Mouse (Mus musculus) CH12.LX (cell line): Measurements from ENCODE around the gene Per1. TPM values are rescaled to one million over a fixed set of nuclear protein-coding genes. Genes with fewer than 3 reads are reported as not detected.

Source experiments
- DNase-seq: peaks from one replicate; pipeline ENCODE4 v3.0.0-alpha.2; 2013; ENCODE audit errors: extremely low read depth
- H3K27ac ChIP-seq: 2 replicates; pipeline ENCODE4 v1.5.1; 2012; ENCODE audit warnings: low read depth, mild to moderate bottlenecking, control low read depth, moderate library complexity; ENCODE audit not compliant: insufficient read depth
- H3K27me3 ChIP-seq: replicated peaks from 2 replicates; pipeline ENCODE3; 2012; ENCODE audit warnings: inconsistent platforms
- H3K36me3 ChIP-seq, 2 experiments: replicated peaks in 1 of 2; 2 replicates each; pipeline versions ENCODE3 to v1.6.1; 2012; ENCODE audit warnings: inconsistent platforms in 1 of 2, low read length in 1 of 2, mild to moderate bottlenecking in 1 of 2, mixed read lengths in 1 of 2, moderate library complexity in 1 of 2; ENCODE audit not compliant: control insufficient read depth in 1 of 2, insufficient read depth in 1 of 2
- H3K4me1 ChIP-seq, 2 experiments: 2 replicates each; pipeline ENCODE4 v1.6.1; 2012; ENCODE audit warnings: inconsistent platforms in 1 of 2, moderate library complexity in 1 of 2; ENCODE audit not compliant: insufficient read depth in 2 of 2, control insufficient read depth in 1 of 2
- H3K4me2 ChIP-seq: 2 replicates; pipeline ENCODE4 v1.6.1; 2012; ENCODE audit warnings: low read depth, mild to moderate bottlenecking, control low read depth; ENCODE audit not compliant: poor library complexity, insufficient read depth, severe bottlenecking
- H3K4me3 ChIP-seq, 3 experiments: fragments of 150-350 bp in 1 of 3; sonication (generic) in 1 of 3; replicated peaks in 1 of 3; 2 replicates each; pipeline versions ENCODE3 to v1.5.1; 2011 to 2012; ENCODE audit warnings: low read depth in 2 of 3, low read length in 2 of 3, mild to moderate bottlenecking in 2 of 3, moderate library complexity in 2 of 3, control low read depth in 1 of 3, improper control_type of control experiment in 1 of 3, inconsistent platforms in 1 of 3, mixed read lengths in 1 of 3; ENCODE audit not compliant: poor library complexity in 1 of 3
- H3K79me2 ChIP-seq: replicated peaks from 2 replicates; pipeline ENCODE4 v1.6.1; 2012; ENCODE audit warnings: mild to moderate bottlenecking, moderate library complexity; ENCODE audit not compliant: control insufficient read depth, poor library complexity, insufficient read depth, severe bottlenecking; ENCODE audit errors: extremely low read depth
- H3K9ac ChIP-seq: 2 replicates; pipeline ENCODE4 v1.6.1; 2012; ENCODE audit warnings: low read depth, mild to moderate bottlenecking, control low read depth, moderate library complexity; ENCODE audit not compliant: insufficient read depth
- H3K9me3 ChIP-seq: replicated peaks from 2 replicates; pipeline ENCODE3; 2012; ENCODE audit warnings: low read length, inconsistent platforms, mixed read lengths
- CHD1 ChIP-seq: IDR thresholded peaks from 2 replicates; pipeline ENCODE4 v1.6.1; 2012; ENCODE audit warnings: low read depth, low read length, improper control_type of control experiment, inconsistent platforms
- CHD2 ChIP-seq: IDR thresholded peaks from 2 replicates; pipeline ENCODE4 v1.6.1; 2011; ENCODE audit warnings: low read length, improper control_type of control experiment
- CTCF ChIP-seq, 2 experiments: IDR thresholded peaks in 1 of 2; conservative IDR thresholded peaks in 1 of 2; 2 replicates each; pipeline ENCODE4 v1.5.1; 2011 to 2012; ENCODE audit warnings: low read depth in 2 of 2, low read length in 2 of 2, improper control_type of control experiment in 1 of 2, inconsistent platforms in 1 of 2, mild to moderate bottlenecking in 1 of 2, moderate library complexity in 1 of 2
- E2F4 ChIP-seq: IDR thresholded peaks from 2 replicates; pipeline ENCODE4 v1.6.1; 2011; ENCODE audit warnings: low read depth, low read length, improper control_type of control experiment; ENCODE audit not compliant: insufficient replicate concordance
- ELF1 ChIP-seq: IDR thresholded peaks from 2 replicates; pipeline ENCODE4 v1.6.1; 2014; ENCODE audit warnings: low read depth, mild to moderate bottlenecking, inconsistent platforms, low read length, improper control_type of control experiment
- EP300 ChIP-seq: IDR thresholded peaks from 2 replicates; pipeline ENCODE4 v1.6.1; 2011; ENCODE audit warnings: low read length, improper control_type of control experiment
- ETS1 ChIP-seq: conservative IDR thresholded peaks from 2 replicates; pipeline ENCODE4 v1.6.1; 2012; ENCODE audit warnings: low read depth, mild to moderate bottlenecking, inconsistent platforms, low read length, improper control_type of control experiment, moderate library complexity
- GABPA ChIP-seq: IDR thresholded peaks from 2 replicates; pipeline ENCODE4 v1.6.1; 2012; ENCODE audit warnings: low read depth, low read length, improper control_type of control experiment, inconsistent platforms; ENCODE audit not compliant: insufficient replicate concordance
- JUND ChIP-seq: conservative IDR thresholded peaks from 2 replicates; pipeline ENCODE4 v1.6.1; 2011; ENCODE audit warnings: low read depth, low read length, improper control_type of control experiment
- KAT2A ChIP-seq: IDR thresholded peaks from 2 replicates; pipeline ENCODE4 v1.6.1; 2012; ENCODE audit warnings: low read length, improper control_type of control experiment, inconsistent platforms; ENCODE audit not compliant: insufficient replicate concordance
- MAFK ChIP-seq: IDR thresholded peaks from 2 replicates; pipeline ENCODE4 v1.6.1; 2011; ENCODE audit warnings: low read length, improper control_type of control experiment; ENCODE audit not compliant: insufficient replicate concordance
- MAX ChIP-seq: IDR thresholded peaks from 2 replicates; pipeline ENCODE4 v1.6.1; 2011; ENCODE audit warnings: low read length, improper control_type of control experiment
- MAZ ChIP-seq: IDR thresholded peaks from 2 replicates; pipeline ENCODE4 v1.6.1; 2012; ENCODE audit warnings: low read depth, mild to moderate bottlenecking, inconsistent platforms, low read length, improper control_type of control experiment, moderate library complexity
- MEF2A ChIP-seq: IDR thresholded peaks from 2 replicates; pipeline ENCODE4 v1.6.1; 2014; ENCODE audit warnings: low read depth, mild to moderate bottlenecking, inconsistent platforms, low read length, improper control_type of control experiment, borderline replicate concordance
- MXI1 ChIP-seq: IDR thresholded peaks from 2 replicates; pipeline ENCODE4 v1.6.1; 2011; ENCODE audit warnings: mild to moderate bottlenecking, low read depth, low read length, improper control_type of control experiment
- MYC ChIP-seq: IDR thresholded peaks from 2 replicates; pipeline ENCODE4 v1.6.1; 2011; ENCODE audit warnings: low read depth, mild to moderate bottlenecking, improper control_type of control experiment, low read length
- NELFE ChIP-seq: IDR thresholded peaks from 2 replicates; pipeline ENCODE4 v1.6.1; 2011; ENCODE audit warnings: low read depth, low read length, improper control_type of control experiment
- NRF1 ChIP-seq: IDR thresholded peaks from 2 replicates; pipeline ENCODE4 v1.6.1; 2014; ENCODE audit warnings: low read depth, mild to moderate bottlenecking, inconsistent platforms, low read length, improper control_type of control experiment, moderate library complexity
- PAX5 ChIP-seq: IDR thresholded peaks from 2 replicates; pipeline ENCODE4 v1.6.1; 2012; ENCODE audit warnings: low read length, inconsistent platforms, mixed read lengths
- POLR2A ChIP-seq: IDR thresholded peaks from 2 replicates; pipeline ENCODE4 v1.6.1; 2011; ENCODE audit warnings: low read depth, mild to moderate bottlenecking, improper control_type of control experiment, low read length
- POLR2AphosphoS2 ChIP-seq: IDR thresholded peaks from 2 replicates; pipeline ENCODE4 v1.6.1; 2011; ENCODE audit warnings: low read depth, low read length, improper control_type of control experiment
- RAD21 ChIP-seq: IDR thresholded peaks from 2 replicates; pipeline ENCODE4 v1.6.1; 2011; ENCODE audit warnings: low read depth, mild to moderate bottlenecking, low read length, improper control_type of control experiment, moderate library complexity
- RCOR1 ChIP-seq: conservative IDR thresholded peaks from 2 replicates; pipeline ENCODE4 v1.6.1; 2012; ENCODE audit warnings: low read depth, mild to moderate bottlenecking, inconsistent platforms, low read length, improper control_type of control experiment
- SIN3A ChIP-seq: IDR thresholded peaks from 2 replicates; pipeline ENCODE4 v1.6.1; 2012; ENCODE audit warnings: low read length, improper control_type of control experiment, inconsistent platforms
- SMC3 ChIP-seq: IDR thresholded peaks from 2 replicates; pipeline ENCODE4 v1.6.1; 2011; ENCODE audit warnings: low read depth, low read length, improper control_type of control experiment
- TBP ChIP-seq: conservative IDR thresholded peaks from 2 replicates; pipeline ENCODE4 v1.6.1; 2011; ENCODE audit warnings: low read depth, low read length, improper control_type of control experiment
- TCF12 ChIP-seq: IDR thresholded peaks from 2 replicates; pipeline ENCODE4 v1.6.1; 2014; ENCODE audit warnings: low read depth, mild to moderate bottlenecking, inconsistent platforms, low read length, improper control_type of control experiment
- UBTF ChIP-seq: IDR thresholded peaks from 2 replicates; pipeline ENCODE4 v1.6.1; 2012; ENCODE audit warnings: low read depth, mild to moderate bottlenecking, inconsistent platforms, low read length, improper control_type of control experiment, moderate library complexity
- USF1 ChIP-seq: IDR thresholded peaks from 2 replicates; pipeline ENCODE4 v1.6.1; 2014; ENCODE audit warnings: low read depth, mild to moderate bottlenecking, inconsistent platforms, low read length, improper control_type of control experiment
- USF2 ChIP-seq: conservative IDR thresholded peaks from 2 replicates; pipeline ENCODE4 v1.6.1; 2011; ENCODE audit warnings: low read depth, low read length, improper control_type of control experiment
- ZC3H11A ChIP-seq: IDR thresholded peaks from 2 replicates; pipeline ENCODE4 v1.6.1; 2012; ENCODE audit warnings: low read depth, mild to moderate bottlenecking, inconsistent platforms, low read length, improper control_type of control experiment
- ZKSCAN1 ChIP-seq: IDR thresholded peaks from 2 replicates; pipeline ENCODE4 v1.6.1; 2012; ENCODE audit warnings: low read depth, inconsistent platforms, low read length, improper control_type of control experiment, borderline replicate concordance
- ZMIZ1 ChIP-seq: IDR thresholded peaks from 2 replicates; pipeline ENCODE4 v1.6.1; 2012; ENCODE audit warnings: low read depth, mild to moderate bottlenecking, inconsistent platforms, low read length, improper control_type of control experiment
- ZNF384 ChIP-seq: IDR thresholded peaks from 2 replicates; pipeline ENCODE4 v1.6.1; 2012; ENCODE audit warnings: low read depth, low read length, improper control_type of control experiment, inconsistent platforms
- dilution Hi-C: fragments of 300-500 bp; cut with MboI; formaldehyde crosslinking; loops from 2 replicates; pipeline ENCODE4 v1.14.3; 2020; ENCODE audit warnings: low sequenced_read_pairs; ENCODE audit not compliant: extremely low pct_unique_long_range_greater_than_20kb, extremely low pct_ligation_motif_present
- in situ Hi-C: fragments of 300-500 bp; cut with MboI; formaldehyde crosslinking; loops from 3 replicates; pipeline ENCODE4 v1.14.3; 2019; ENCODE audit warnings: low sequenced_read_pairs, low pct_ligation_motif_present, low pct_unique_long_range_greater_than_20kb, mixed read lengths
- polyA plus RNA-seq: library from polyadenylated mRNA; unstranded; fragments of >175 nt; gene quantifications from 2 replicates; pipeline ENCODE4 v1.2.1, GENCODE M21; 2012; ENCODE audit warnings: low read depth; ENCODE audit not compliant: insufficient read length
- total RNA-seq, 2 experiments: library from RNA; depleted of rRNA; stranded (reverse); fragments of 300-350 nt in 1 of 2; fragments of >200 nt in 1 of 2; gene quantifications; 2 replicates each; pipeline ENCODE4 v1.2.3; 2012 to 2014

Per1 gene
- total and polyA plus RNA-seq, 3 experiments, result 2.8 to 38.3 (median 11.8) TPM

- TF ChIP-seq MXI1 (peak; percentile 99), ZNF384 (no peak), JUND (0 out of 2 replicates have a peak, but pooled peaks have one; percentile 38), POLR2AphosphoS2 (peak; percentile 77; the same call in 1 of the 2 replicates), NRF1 (peak; percentile 98), MEF2A (peak; percentile 99), SMC3 (no peak), ELF1 (peak; percentile 95), CHD2 (no peak; the same call in 1 of the 2 replicates), RAD21 (no peak; the same call in 1 of the 2 replicates), PAX5 (no peak), MAX (peak; percentile 76), ZKSCAN1 (no peak)
- TF ChIP-seq, all 38 proteins: peak for 23
These were observed 4.9 kb downstream of the Per1 start (continued) for GRCm38 (mm10) chr11:69099915-69100345.

DNA sequence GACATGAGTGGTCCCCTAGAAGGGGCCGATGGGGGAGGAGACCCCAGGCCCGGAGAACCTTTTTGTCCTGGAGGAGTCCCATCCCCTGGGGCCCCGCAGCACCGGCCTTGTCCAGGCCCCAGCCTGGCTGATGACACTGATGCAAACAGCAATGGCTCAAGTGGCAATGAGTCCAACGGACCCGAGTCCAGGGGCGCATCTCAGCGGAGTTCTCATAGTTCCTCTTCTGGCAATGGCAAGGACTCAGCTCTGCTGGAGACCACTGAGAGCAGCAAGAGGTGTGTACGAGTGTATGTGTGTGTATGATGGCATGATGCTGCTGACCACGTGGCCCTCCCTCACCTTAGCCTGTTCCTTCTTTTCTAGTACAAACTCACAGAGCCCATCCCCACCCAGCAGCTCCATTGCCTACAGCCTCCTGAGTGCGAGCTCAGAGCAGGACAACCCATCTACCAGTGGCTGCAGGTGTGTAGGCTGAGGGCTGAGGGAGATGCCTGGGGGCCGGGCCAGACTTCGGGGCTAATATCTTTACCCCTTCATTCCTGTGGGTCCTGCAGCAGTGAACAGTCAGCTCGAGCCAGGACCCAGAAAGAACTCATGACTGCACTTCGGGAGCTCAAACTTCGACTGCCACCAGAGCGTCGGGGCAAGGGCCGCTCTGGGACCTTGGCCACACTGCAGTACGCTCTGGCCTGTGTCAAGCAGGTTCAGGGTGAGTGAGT, 5.8 kb downstream of the Per1 start:
- peaks cover 51 to 53% of the 10 kb centered on the region in 2 experiments for H3K36me3 ChIP-seq
- H3K4me1 ChIP-seq, result peaks cover 20 to 49% of the 10 kb centered on the region in 2 experiments
- in situ Hi-C loops, result no loop called here
- H3K9me3 ChIP-seq, result no peaks in the 10 kb centered on the region
- peak overlapping the region; percentile 59 to 67 (median 64) for H3K4me3 ChIP-seq
- DNase-seq, result no peak
- H3K4me2 ChIP-seq, result peak overlapping the region; percentile 81
- peak overlapping the region; percentile 69 for H3K9ac ChIP-seq
- dilution Hi-C loops, result no loop called here
- peaks cover 22% of the 10 kb centered on the region for H3K79me2 ChIP-seq
- H3K27ac ChIP-seq, result peak overlapping the region; percentile 80
- H3K27me3 ChIP-seq, result peaks cover 6% of the 10 kb centered on the region
- TF ChIP-seq CTCF (conservative IDR thresholded peaks at IDR 0.05 in 1 of 2, IDR thresholded peaks at IDR 0.05 in 1 of 2; ENCODE audit: low read depth in 2 of 2, low read length in 2 of 2), result no peak
- TF ChIP-seq CHD1, result no peak
- no peak for TF ChIP-seq SIN3A
- no peak for TF ChIP-seq POLR2AphosphoS2
- no peak for TF ChIP-seq TBP
- no peak for TF ChIP-seq NELFE
- TF ChIP-seq E2F4, result no peak
- no peak for TF ChIP-seq MAFK
- no peak for TF ChIP-seq RAD21
- no peak for TF ChIP-seq RCOR1
- TF ChIP-seq MAX, result peak; percentile 85
- peak; percentile 65 for TF ChIP-seq MXI1
- TF ChIP-seq ELF1, result no peak
- no peak for TF ChIP-seq ZKSCAN1
- TF ChIP-seq EP300, result no peak
- no peak for TF ChIP-seq ZMIZ1
- TF ChIP-seq NRF1, result no peak
- TF ChIP-seq USF2, result no peak
- TF ChIP-seq TCF12, result no peak
- TF ChIP-seq GABPA, result no peak
- no peak; the same call in 1 of the 2 replicates for TF ChIP-seq CHD2
- peak; percentile 15; the same call in 1 of the 2 replicates for TF ChIP-seq USF1
- TF ChIP-seq MAZ, result no peak
- TF ChIP-seq MEF2A, result no peak
- no peak for TF ChIP-seq ZC3H11A
- TF ChIP-seq UBTF, result no peak
- TF ChIP-seq ETS1, result no peak
- no peak for TF ChIP-seq ZNF384
- TF ChIP-seq SMC3, result no peak
- TF ChIP-seq POLR2A, result no peak
- peak; percentile 81 for TF ChIP-seq MYC
- TF ChIP-seq KAT2A, result no peak
